Mouse (Mus musculus) brain, embryonic 18.5 days (tissue): ENCODE data around the gene Ccn2.

Source experiments
- DNase-seq: peaks from one replicate; pipeline ENCODE4 v3.0.0-alpha.2; 2012; ENCODE audit warnings: low read depth, low spot score

The Ccn2 gene

GRCm38 (mm10) chr10:24640186-24640875 lies 45.1 kb downstream of the Ccn2 start:
- no peak for DNase-seq

- no peak for DNase-seq
Observed at GRCm38 (mm10) chr10:24641416-24642140, 46.3 kb downstream of the Ccn2 start.

GRCm38 (mm10) chr10:24642796-24643580 lies 47.7 kb downstream of the Ccn2 start:
- DNase-seq: no peak

GRCm38 (mm10) chr10:24645169-24645568 lies 49.9 kb downstream of the Ccn2 start:
- no peak for DNase-seq
